Mouse (Mus musculus) forebrain, embryonic 10.5 days (tissue): ENCODE results near the gene 1700056E22Rik. TPM values are rescaled to one million over a fixed set of nuclear protein-coding genes. Genes with fewer than 3 reads are reported as not detected.

ENCODE experiments used
- DNase-seq: peaks from one replicate; pipeline ENCODE4 v3.0.0-alpha.2; 2017; ENCODE audit warnings: low spot score; ENCODE audit errors: extremely low spot score
- H3K27ac ChIP-seq: fragments of 300-500 bp; sonication (generic); 2 replicates; pipeline ENCODE4 v1.5.1; 2016; ENCODE audit warnings: mild to moderate bottlenecking
- H3K27me3 ChIP-seq: fragments of 300-500 bp; sonication (generic); 2 replicates; pipeline ENCODE4 v1.6.1; 2016; ENCODE audit warnings: mild to moderate bottlenecking; ENCODE audit not compliant: poor library complexity, severe bottlenecking
- H3K36me3 ChIP-seq: fragments of 300-500 bp; sonication (generic); replicated peaks from 2 replicates; pipeline ENCODE4 v1.6.1; 2016; ENCODE audit warnings: mild to moderate bottlenecking, moderate library complexity
- H3K4me1 ChIP-seq: fragments of 300-500 bp; sonication (generic); 2 replicates; pipeline ENCODE4 v1.6.1; 2016
- H3K4me3 ChIP-seq: fragments of 300-500 bp; sonication (generic); 2 replicates; pipeline ENCODE4 v1.5.1; 2016; ENCODE audit warnings: mild to moderate bottlenecking, moderate library complexity
- H3K9me3 ChIP-seq: fragments of 300-500 bp; sonication (generic); 2 replicates; pipeline ENCODE4 v1.6.1; 2016; ENCODE audit warnings: mild to moderate bottlenecking, moderate library complexity
- WGBS: fragments of 180-500 bp; shearing (Covaris S2); methylation state at CpG from one replicate; pipeline ENCODE4 v1.1.7; 2016; 5-methylcytosine and 5-hydroxymethylcytosine counted together
- polyA plus RNA-seq: library from polyadenylated mRNA; unstranded; fragments of >200 nt; fragmentation: Nextera tagmentation; extraction: Ambion mirVana; gene quantifications from 2 replicates; pipeline ENCODE4 v1.2.1, GENCODE M21; 2016

Gene 1700056E22Rik
- polyA plus RNA-seq, 1 experiment from 2014 or later: 1.0 TPM

- Histone ChIP-seq H3K9me3 (no peaks in the 10 kb centered on the region), H3K27ac (no peak overlapping the region), H3K4me1 (no peaks in the 10 kb centered on the region), H3K4me3 (no peak overlapping the region), H3K36me3 (no peaks in the 10 kb centered on the region), H3K27me3 (no peaks in the 10 kb centered on the region)
- 81% methylated on average over 6 of the region's 6 CpGs for WGBS
- DNase-seq: no peak
These were observed 28.6 kb downstream of the 1700056E22Rik start for GRCm38 (mm10) chr1:184005315-184006058.

GRCm38 (mm10) chr1:184004311-184004710 is 29.8 kb downstream of the 1700056E22Rik start:
- no peak overlapping the region for H3K4me3 ChIP-seq
- WGBS: 82% methylated on average over 2 of the region's 2 CpGs
- no peaks in the 10 kb centered on the region for H3K4me1 ChIP-seq
- H3K36me3 ChIP-seq: no peaks in the 10 kb centered on the region
- no peak for DNase-seq
- no peak overlapping the region for H3K27ac ChIP-seq
- no peaks in the 10 kb centered on the region for H3K27me3 ChIP-seq
- no peaks in the 10 kb centered on the region for H3K9me3 ChIP-seq

DNA sequence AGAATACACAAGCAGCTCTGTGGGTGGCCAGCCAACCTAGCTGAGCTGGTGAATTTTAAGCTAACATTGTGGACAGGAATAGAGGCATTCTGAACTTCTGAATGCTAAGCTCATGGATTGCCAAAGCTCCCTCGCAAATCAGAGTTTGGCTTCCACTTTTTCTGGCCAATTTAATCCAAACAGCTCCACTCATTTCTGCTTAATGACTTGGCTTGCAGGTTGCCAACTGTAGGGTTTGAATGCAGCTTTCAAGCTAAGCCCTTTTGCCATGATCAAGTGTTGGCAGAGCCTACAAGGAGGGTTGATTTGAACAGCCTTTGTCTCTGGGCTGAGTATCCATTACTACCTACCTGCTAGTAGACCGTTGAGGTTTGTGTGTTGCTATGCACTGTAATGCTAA is 31.6 kb downstream of the 1700056E22Rik start:
- 83% methylated on average over 2 of the region's 2 CpGs for WGBS
- no peak for DNase-seq
- H3K9me3 ChIP-seq: no peaks in the 10 kb centered on the region

GRCm38 (mm10) chr1:183997207-183997606 is 36.9 kb downstream of the 1700056E22Rik start:
- peaks cover 3% of the 10 kb centered on the region; the same call in 1 of the 2 replicates for H3K4me1 ChIP-seq

More for the DNA sequence above, 31.6 kb downstream of the 1700056E22Rik start:
- Histone ChIP-seq H3K4me1 (no peaks in the 10 kb centered on the region), H3K27ac (no peak overlapping the region), H3K36me3 (no peaks in the 10 kb centered on the region), H3K27me3 (no peaks in the 10 kb centered on the region), H3K4me3 (no peak overlapping the region)

GRCm38 (mm10) chr1:183991921-183992320 is 42.2 kb downstream of the 1700056E22Rik start:
- DNase-seq: no peak
- H3K27ac ChIP-seq: no peak overlapping the region
- H3K36me3 ChIP-seq: no peaks in the 10 kb centered on the region
- H3K4me1 ChIP-seq: peaks cover 3% of the 10 kb centered on the region; the same call in 1 of the 2 replicates
- H3K27me3 ChIP-seq: no peaks in the 10 kb centered on the region
- H3K9me3 ChIP-seq: no peaks in the 10 kb centered on the region
- no peak overlapping the region for H3K4me3 ChIP-seq
- WGBS: 92% methylated on average over 2 of the region's 2 CpGs

More at GRCm38 (mm10) chr1:183997207-183997606, 36.9 kb downstream of the 1700056E22Rik start:
- Histone ChIP-seq H3K9me3 (no peaks in the 10 kb centered on the region), H3K27ac (no peak overlapping the region), H3K36me3 (no peaks in the 10 kb centered on the region), H3K4me3 (no peak overlapping the region), H3K27me3 (no peaks in the 10 kb centered on the region)
- no peak for DNase-seq
- 75% methylated on average over 2 of the region's 2 CpGs for WGBS

DNA sequence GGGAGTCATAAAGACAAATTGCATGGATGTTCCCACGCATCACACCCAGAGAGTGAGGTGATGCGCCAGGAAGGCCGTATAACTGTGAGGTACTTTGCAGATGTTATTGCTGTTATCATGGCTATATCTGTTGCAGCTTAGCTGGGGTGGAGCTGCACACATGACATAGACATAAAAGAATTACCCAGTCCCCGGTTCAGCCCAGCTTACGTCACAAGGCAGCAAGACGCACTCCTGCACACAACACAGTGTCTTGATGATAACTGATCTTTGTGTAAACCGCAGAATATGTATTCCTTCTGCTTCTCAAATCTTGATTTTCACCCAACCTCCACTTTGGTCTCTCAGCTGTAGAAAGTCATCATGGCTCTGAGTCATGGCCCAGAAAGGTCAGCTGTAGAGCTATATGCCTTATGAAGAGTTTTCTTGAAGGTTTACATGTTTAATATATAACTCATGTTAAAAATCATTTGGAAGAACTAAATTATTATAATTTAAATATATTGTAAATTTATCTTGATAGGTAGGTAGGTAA is 46.3 kb downstream of the 1700056E22Rik start:
- 99% methylated on average over 7 of the region's 7 CpGs for WGBS
- no peaks in the 10 kb centered on the region for H3K4me1 ChIP-seq
- no peak for DNase-seq
- no peak overlapping the region for H3K4me3 ChIP-seq
- no peaks in the 10 kb centered on the region for H3K9me3 ChIP-seq
- H3K36me3 ChIP-seq: no peaks in the 10 kb centered on the region
- H3K27me3 ChIP-seq: no peaks in the 10 kb centered on the region
- H3K27ac ChIP-seq: no peak overlapping the region

Other genes with a start within 250 kb of the 1700056E22Rik start
- 4.3 and 6.3 TPM in 2 replicates for gene Dusp10, start 21.0 kb downstream of the 1700056E22Rik start, polyA plus RNA-seq